In the genomic region with DNA sequence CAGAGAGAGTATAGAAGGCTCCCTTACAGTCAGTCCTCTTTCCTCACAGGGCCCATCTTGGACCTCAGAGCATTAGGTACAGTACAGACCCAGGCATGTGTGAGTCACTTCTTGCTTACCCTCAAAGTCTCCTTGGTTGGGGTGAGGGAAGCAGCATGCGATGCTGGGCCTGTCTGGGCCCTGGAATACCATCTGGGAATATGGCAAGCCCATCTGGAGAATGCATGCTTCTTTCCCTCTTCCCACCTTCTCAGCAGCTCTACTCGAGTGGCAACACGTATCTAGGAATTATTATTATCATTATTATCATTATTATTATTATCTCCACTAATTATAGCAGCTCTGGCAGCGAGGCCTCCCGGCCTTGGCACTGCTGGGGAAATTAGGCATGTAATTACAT, we compare ENCODE assay signal across 18 mouse cellular contexts. TPM values are rescaled to one million over a fixed set of nuclear protein-coding genes. Genes with fewer than 3 reads are reported as not detected.
A peak's percentile ranks its signal among the peaks of the same experiment; 100 is the strongest.
DNase-seq lines count a peak whose midpoint lies in the region; ATAC-seq and TF ChIP-seq lines count a peak whose summit lies in the region.
"Had no signal": no experiment of that assay in that cellular context is flagged by ENCODE, and none has a peak within 500 bp of the region (broad histone marks: within the 10 kb centered on the region; RNA-seq: fewer than 3 reads in every experiment).

No protein-coding gene starts in this region.

- WGBS in heart, embryonic 10.5 days: 69% methylated on average over 5 of the region's 5 CpGs
- 55% methylated on average over 5 of the region's 5 CpGs for WGBS in liver, embryonic 15.5 days (ENCODE audit: insufficient replicate concordance)
- 53% methylated on average over 5 of the region's 5 CpGs for WGBS in kidney, embryonic 15.5 days

- no peak for DNase-seq in heart, embryonic 10.5 days (ENCODE audit: low spot score)
- DNase-seq in heart, postnatal 25 days (ENCODE audit: low spot score): no peak
- DNase-seq in layer of hippocampus, adult 2 months (ENCODE audit: low spot score in 2 of 2): peak; percentile 13 to 35
- no peak for DNase-seq in layer of hippocampus, postnatal 10 days (ENCODE audit: low spot score in 2 of 2)
- DNase-seq: cerebellum, adult 8-10 months; gastrocnemius, postnatal 14 days; lung, postnatal 14 days; thymus, adult 2 months had no signal

- H3K4me2 ChIP-seq in liver, embryonic 15.5 days: peak overlapping the region; percentile 70
- no peak overlapping the region for H3K4me2 ChIP-seq in kidney, embryonic 15.5 days
- H3K4me2 ChIP-seq: embryonic facial prominence, embryonic 12.5 days; heart, embryonic 15.5 days; hindbrain, embryonic 12.5 days; intestine, embryonic 15.5 days; midbrain, embryonic 12.5 days; neural tube, embryonic 15.5 days had no signal

- H3K4me3 ChIP-seq in heart, embryonic 10.5 days: no peak overlapping the region
- H3K4me3 ChIP-seq in layer of hippocampus, adult 2 months: no peak overlapping the region
- H3K4me3 ChIP-seq in liver, embryonic 15.5 days (replicated peaks): peak overlapping the region; percentile 28; the same call in 1 of the 2 replicates
- H3K4me3 ChIP-seq in kidney, embryonic 15.5 days (replicated peaks): no peak overlapping the region
- H3K4me3 ChIP-seq: embryonic facial prominence, embryonic 12.5 days; heart, embryonic 15.5 days; hindbrain, embryonic 12.5 days; intestine, embryonic 15.5 days; midbrain, embryonic 12.5 days; neural tube, embryonic 15.5 days had no signal

- no peaks in the 10 kb centered on the region for H3K9me3 ChIP-seq in heart, embryonic 10.5 days
- H3K9me3 ChIP-seq in liver, embryonic 15.5 days (replicated peaks): no peaks in the 10 kb centered on the region
- H3K9me3 ChIP-seq in kidney, embryonic 15.5 days (replicated peaks): peaks cover 4% of the 10 kb centered on the region; the same call in 1 of the 2 replicates
- H3K9me3 ChIP-seq: embryonic facial prominence, embryonic 12.5 days; heart, embryonic 15.5 days; hindbrain, embryonic 12.5 days; intestine, embryonic 15.5 days; midbrain, embryonic 12.5 days; neural tube, embryonic 15.5 days had no signal

- TF ChIP-seq CTCF in layer of hippocampus, adult 2 months (conservative IDR thresholded peaks at IDR 0.05): no peak

- 0 out of 2 replicates have a peak, but pooled peaks cover 10% of the 10 kb centered on the region for H3K27me3 ChIP-seq in heart, embryonic 10.5 days (ENCODE audit: insufficient read depth, poor library complexity, severe bottlenecking)
- peaks cover 2% of the 10 kb centered on the region; the same call in 1 of the 2 replicates for H3K27me3 ChIP-seq in liver, embryonic 15.5 days
- H3K27me3 ChIP-seq in kidney, embryonic 15.5 days: no peaks in the 10 kb centered on the region
- H3K27me3 ChIP-seq: embryonic facial prominence, embryonic 12.5 days; heart, embryonic 15.5 days; hindbrain, embryonic 12.5 days; intestine, embryonic 15.5 days; midbrain, embryonic 12.5 days; neural tube, embryonic 15.5 days had no signal

- peak overlapping the region; percentile 57 for H3K9ac ChIP-seq in liver, embryonic 15.5 days
- no peak overlapping the region for H3K9ac ChIP-seq in kidney, embryonic 15.5 days
- H3K9ac ChIP-seq: embryonic facial prominence, embryonic 12.5 days; heart, embryonic 15.5 days; hindbrain, embryonic 12.5 days; intestine, embryonic 15.5 days; midbrain, embryonic 12.5 days; neural tube, embryonic 15.5 days had no signal

- no peaks in the 10 kb centered on the region for H3K36me3 ChIP-seq in heart, embryonic 10.5 days
- no peaks in the 10 kb centered on the region for H3K36me3 ChIP-seq in liver, embryonic 15.5 days (replicated peaks)
- no peaks in the 10 kb centered on the region for H3K36me3 ChIP-seq in kidney, embryonic 15.5 days
- H3K36me3 ChIP-seq: embryonic facial prominence, embryonic 12.5 days; heart, embryonic 15.5 days; hindbrain, embryonic 12.5 days; intestine, embryonic 15.5 days; midbrain, embryonic 12.5 days; neural tube, embryonic 15.5 days had no signal

- H3K27ac ChIP-seq in heart, embryonic 10.5 days: peak overlapping the region; percentile 79
- H3K27ac ChIP-seq in layer of hippocampus, adult 2 months: no peak overlapping the region
- peak overlapping the region; percentile 95 for H3K27ac ChIP-seq in liver, embryonic 15.5 days (replicated peaks)
- H3K27ac ChIP-seq in kidney, embryonic 15.5 days: no peak overlapping the region
- H3K27ac ChIP-seq: embryonic facial prominence, embryonic 12.5 days; heart, embryonic 15.5 days; hindbrain, embryonic 12.5 days; intestine, embryonic 15.5 days; midbrain, embryonic 12.5 days; neural tube, embryonic 15.5 days had no signal

- intact Hi-C loops in heart, postnatal 25 days (cut with DNase I): no loop called here

- 0 out of 2 replicates have a peak, but pooled peaks have one; percentile 2 for ATAC-seq in erythroblast, adult 5-6 weeks (replicated peaks; ENCODE audit: low FRiP score, poor library complexity, severe bottlenecking)
- no peak for ATAC-seq in liver, embryonic 15.5 days (ENCODE audit: insufficient read depth)
- ATAC-seq in inflammation-experienced regulatory T-cells, adult 6 months: no peak
- no peak for ATAC-seq in kidney, embryonic 15.5 days (replicated peaks; ENCODE audit: low FRiP score)

- H3K4me1 ChIP-seq in heart, embryonic 10.5 days: peaks cover 31% of the 10 kb centered on the region
- peaks cover 48% of the 10 kb centered on the region for H3K4me1 ChIP-seq in liver, embryonic 15.5 days (replicated peaks)
- no peaks in the 10 kb centered on the region for H3K4me1 ChIP-seq in kidney, embryonic 15.5 days
- H3K4me1 ChIP-seq: embryonic facial prominence, embryonic 12.5 days; hindbrain, embryonic 12.5 days; midbrain, embryonic 12.5 days; neural tube, embryonic 15.5 days had no signal

RNA-seq across cellular contexts. Expression of a gene that starts 33.5 kb away (rescaled TPM):
- polyA plus RNA-seq in heart, embryonic 10.5 days (2016; fragmentation: Nextera tagmentation; extraction: Ambion mirVana): 41.4 and 43.0 TPM in 2 replicates
- total RNA-seq in heart, postnatal 25 days (2021): under 1 TPM; 0.57 to 0.78 TPM
- 1 to 10 TPM; 1.0 to 1.3 TPM for total RNA-seq in layer of hippocampus, adult 2 months (2021)
- 1 to 10 TPM; 3.5 to 4.1 TPM for total RNA-seq in layer of hippocampus, postnatal 10 days (2021)
- total RNA-seq in erythroblast, adult 5-6 weeks (2015; ENCODE audit: low replicate concordance): 18.4 and 18.8 TPM in 2 replicates
- total RNA-seq in erythroblast, adult 5-6 weeks (2017; ENCODE audit: low replicate concordance): 29.2 and 65.2 TPM in 2 replicates
- 33.5 and 34.1 TPM in 2 replicates for polyA plus RNA-seq in liver, embryonic 15.5 days (2015; fragmentation: Nextera tagmentation; extraction: Ambion mirVana)
- 10 to 100 TPM in 1 of 3 experiments, 1 to 10 TPM in 1, under 1 TPM in 1; 0.50 to 17.7 (median 1.4) TPM for polyA plus RNA-seq in inflammation-experienced regulatory T-cells, adult 6 months (2017; shearing (Covaris generic))
- polyA plus RNA-seq in kidney, embryonic 15.5 days (2015; fragmentation: Nextera tagmentation; extraction: Ambion mirVana): 44.5 and 45.1 TPM in 2 replicates

RNA-seq across cellular contexts. Expression of a gene that starts 51.9 kb away (rescaled TPM):
- 1.8 and 2.5 TPM in 2 replicates for polyA plus RNA-seq in heart, embryonic 10.5 days (2016; fragmentation: Nextera tagmentation; extraction: Ambion mirVana)
- total RNA-seq in heart, postnatal 25 days (2021): 10 to 100 TPM; 18.4 to 25.6 TPM
- total RNA-seq in layer of hippocampus, adult 2 months (2021): 10 to 100 TPM; 35.5 to 37.1 TPM
- total RNA-seq in layer of hippocampus, postnatal 10 days (2021): 10 to 100 TPM; 27.5 to 36.4 TPM
- total RNA-seq in erythroblast, adult 5-6 weeks (2015; ENCODE audit: low replicate concordance): 21.1 and 24.0 TPM in 2 replicates
- 30.1 and 42.1 TPM in 2 replicates for total RNA-seq in erythroblast, adult 5-6 weeks (2017; ENCODE audit: low replicate concordance)
- polyA plus RNA-seq in liver, embryonic 15.5 days (2015; fragmentation: Nextera tagmentation; extraction: Ambion mirVana): 3.6 and 4.2 TPM in 2 replicates
- 1 to 10 TPM; 1.3 to 1.6 (median 1.5) TPM for polyA plus RNA-seq in inflammation-experienced regulatory T-cells, adult 6 months (2017; shearing (Covaris generic))
- 2.6 and 3.5 TPM in 2 replicates for polyA plus RNA-seq in kidney, embryonic 15.5 days (2015; fragmentation: Nextera tagmentation; extraction: Ambion mirVana)

Comparison
In these comparisons a context has a peak if more than half of its experiments do, and no peak if none do; other contexts are left out.
1. DNase-seq: peak in layer of hippocampus, adult 2 months (2 of 2); none in heart, embryonic 10.5 days (single experiment), heart, postnatal 25 days (single experiment) and layer of hippocampus, postnatal 10 days (0 of 2).
2. H3K27ac ChIP-seq: peak in heart, embryonic 10.5 days (single experiment) and liver, embryonic 15.5 days (single experiment); none in layer of hippocampus, adult 2 months (single experiment) and kidney, embryonic 15.5 days (single experiment).